Mouse (Mus musculus) urinary bladder, postnatal 4 days (tissue): Measurements from ENCODE around the gene Bsn.
"Not testable (repeated sequence)": the region's sequence is repeated elsewhere in the genome, so short reads cannot be mapped to it uniquely, and the experiment has no call there.

ENCODE experiments used
- DNase-seq, 2 experiments: peaks; one replicate each; pipeline ENCODE4 v3.0.0; 2021 to 2022; ENCODE audit warnings: low spot score in 2 of 2

Gene Bsn

GRCm38 (mm10) chr9:108149817-108150216 is 40.4 kb downstream of the Bsn start:
- no peak for DNase-seq

- DNase-seq, result no peak
Measured at GRCm38 (mm10) chr9:108147606-108148005, 42.6 kb downstream of the Bsn start.

GRCm38 (mm10) chr9:108146451-108146850 is 43.7 kb downstream of the Bsn start:
- DNase-seq, result no peak

GRCm38 (mm10) chr9:108145740-108146139 is 44.4 kb downstream of the Bsn start:
- DNase-seq, result no peak

GRCm38 (mm10) chr9:108144371-108145270 is 45.6 kb downstream of the Bsn start:
- no peak for DNase-seq

GRCm38 (mm10) chr9:108143470-108143869 is 46.7 kb downstream of the Bsn start:
- no peak for DNase-seq

GRCm38 (mm10) chr9:108141387-108141786 is 48.8 kb downstream of the Bsn start:
- no peak for DNase-seq

- no peak for DNase-seq
Measured at GRCm38 (mm10) chr9:108139963-108140695, 50.1 kb downstream of the Bsn start.

- no peak for DNase-seq
Measured at GRCm38 (mm10) chr9:108139169-108139962, 50.8 kb downstream of the Bsn start.

- DNase-seq, result no peak
Measured at GRCm38 (mm10) chr9:108138118-108138517, 52.1 kb downstream of the Bsn start.

GRCm38 (mm10) chr9:108137523-108137922 is 52.7 kb downstream of the Bsn start:
- no peak for DNase-seq

GRCm38 (mm10) chr9:108136930-108137462 is 53.2 kb downstream of the Bsn start:
- no peak for DNase-seq

GRCm38 (mm10) chr9:108136225-108136624 is 54.0 kb downstream of the Bsn start:
- DNase-seq, result no peak

GRCm38 (mm10) chr9:108135679-108136078 is 54.5 kb downstream of the Bsn start:
- DNase-seq, result not testable (repeated sequence)

GRCm38 (mm10) chr9:108133478-108133877 is 56.7 kb downstream of the Bsn start:
- no peak for DNase-seq

GRCm38 (mm10) chr9:108132373-108132772 is 57.8 kb downstream of the Bsn start:
- DNase-seq, result no peak

GRCm38 (mm10) chr9:108131502-108131901 is 58.7 kb downstream of the Bsn start:
- DNase-seq, result no peak

GRCm38 (mm10) chr9:108129042-108129948 is 60.9 kb downstream of the Bsn start:
- no peak for DNase-seq

- DNase-seq, result no peak
Measured at GRCm38 (mm10) chr9:108128248-108128647, 61.9 kb downstream of the Bsn start.

GRCm38 (mm10) chr9:108126436-108127180 is 63.6 kb downstream of the Bsn start:
- DNase-seq, result no peak
